Mouse (Mus musculus): ENCODE results near the gene Spr. TPM values are rescaled to one million over a fixed set of nuclear protein-coding genes. Genes with fewer than 3 reads are reported as not detected.
"Not testable (repeated sequence)": the region's sequence is repeated elsewhere in the genome, so short reads cannot be mapped to it uniquely, and the experiment has no call there.

Spr gene
- total and polyA plus RNA-seq, 3 experiments: 44.3 to 69.3 (median 64.4) TPM

DNA sequence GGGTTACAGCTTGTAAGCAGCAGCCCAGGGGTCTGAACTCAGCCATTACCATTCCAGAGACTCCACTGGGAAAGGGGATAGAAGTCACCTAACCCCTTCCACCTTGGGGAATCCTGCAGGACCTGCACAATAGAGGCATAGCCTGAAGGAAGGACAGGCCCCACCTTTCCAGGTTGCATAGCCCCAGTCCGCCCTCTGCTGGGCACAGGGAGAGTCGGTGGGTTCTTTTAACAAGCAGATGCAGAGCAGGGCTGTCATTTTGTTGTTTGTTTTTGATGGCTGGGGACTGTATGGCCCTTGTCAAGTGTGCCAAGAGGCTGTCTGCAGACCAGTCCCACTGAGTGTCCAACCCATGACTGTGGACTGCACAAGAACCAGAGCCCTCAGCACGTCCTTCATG, 4.8 kb downstream of the Spr start:
- H3K4me2 ChIP-seq (ENCODE audit: insufficient read depth, low read depth, poor library complexity, severe bottlenecking); H3K9ac ChIP-seq (ENCODE audit: insufficient read depth, low read depth); H3K9me3 ChIP-seq (replicated peaks; ENCODE audit: low read length); H3K27ac ChIP-seq (ENCODE audit: insufficient read depth, low read depth); dilution Hi-C loops (cut with MboI; ENCODE audit: extremely low pct_ligation_motif_present, extremely low pct_unique_long_range_greater_than_20kb, low sequenced_read_pairs); H3K4me1 ChIP-seq (ENCODE audit: control insufficient read depth in 1 of 2, insufficient read depth in 2 of 2); H3K4me3 ChIP-seq (replicated peaks in 1 of 3; ENCODE audit: low read depth in 2 of 3, low read length in 2 of 3, poor library complexity in 1 of 3); in situ Hi-C loops (cut with MboI; ENCODE audit: low pct_ligation_motif_present, low pct_unique_long_range_greater_than_20kb, low sequenced_read_pairs); H3K27me3 ChIP-seq (replicated peaks); H3K79me2 ChIP-seq (replicated peaks; ENCODE audit: control insufficient read depth, extremely low read depth, insufficient read depth, poor library complexity, severe bottlenecking): not testable (repeated sequence)
- TF ChIP-seq RAD21 (IDR thresholded peaks at IDR 0.05; ENCODE audit: low read depth, low read length): peak; percentile 8
- peak in 1 of 2 experiments; percentile 54; a peak in 3 of 4 replicates for TF ChIP-seq CTCF (conservative IDR thresholded peaks at IDR 0.05 in 1 of 2, IDR thresholded peaks at IDR 0.05 in 1 of 2; ENCODE audit: low read depth in 2 of 2, low read length in 2 of 2)
- peak; percentile 34; the same call in 1 of the 2 replicates for TF ChIP-seq SMC3 (IDR thresholded peaks at IDR 0.05; ENCODE audit: low read depth, low read length)
- H3K36me3 ChIP-seq (replicated peaks in 1 of 2; ENCODE audit: control insufficient read depth in 1 of 2, insufficient read depth in 1 of 2, low read length in 1 of 2): peaks cover 7 to 22% of the 10 kb centered on the region in 2 experiments
- peak; percentile 27 for DNase-seq (ENCODE audit: extremely low read depth)

- H3K27me3 ChIP-seq (replicated peaks); dilution Hi-C loops (cut with MboI; ENCODE audit: extremely low pct_ligation_motif_present, extremely low pct_unique_long_range_greater_than_20kb, low sequenced_read_pairs); H3K4me2 ChIP-seq (ENCODE audit: insufficient read depth, low read depth, poor library complexity, severe bottlenecking); H3K9ac ChIP-seq (ENCODE audit: insufficient read depth, low read depth); H3K27ac ChIP-seq (ENCODE audit: insufficient read depth, low read depth); H3K4me1 ChIP-seq (ENCODE audit: control insufficient read depth in 1 of 2, insufficient read depth in 2 of 2); H3K4me3 ChIP-seq (replicated peaks in 1 of 3; ENCODE audit: low read depth in 2 of 3, low read length in 2 of 3, poor library complexity in 1 of 3); H3K9me3 ChIP-seq (replicated peaks; ENCODE audit: low read length); DNase-seq (ENCODE audit: extremely low read depth); in situ Hi-C loops (cut with MboI; ENCODE audit: low pct_ligation_motif_present, low pct_unique_long_range_greater_than_20kb, low sequenced_read_pairs); H3K79me2 ChIP-seq (replicated peaks; ENCODE audit: control insufficient read depth, extremely low read depth, insufficient read depth, poor library complexity, severe bottlenecking): not testable (repeated sequence)
- H3K36me3 ChIP-seq (replicated peaks in 1 of 2; ENCODE audit: control insufficient read depth in 1 of 2, insufficient read depth in 1 of 2, low read length in 1 of 2): peaks cover 7 to 22% of the 10 kb centered on the region in 2 experiments
Measured at GRCm38 (mm10) chr6:85132237-85132636, 5.3 kb downstream of the Spr start.

DNA sequence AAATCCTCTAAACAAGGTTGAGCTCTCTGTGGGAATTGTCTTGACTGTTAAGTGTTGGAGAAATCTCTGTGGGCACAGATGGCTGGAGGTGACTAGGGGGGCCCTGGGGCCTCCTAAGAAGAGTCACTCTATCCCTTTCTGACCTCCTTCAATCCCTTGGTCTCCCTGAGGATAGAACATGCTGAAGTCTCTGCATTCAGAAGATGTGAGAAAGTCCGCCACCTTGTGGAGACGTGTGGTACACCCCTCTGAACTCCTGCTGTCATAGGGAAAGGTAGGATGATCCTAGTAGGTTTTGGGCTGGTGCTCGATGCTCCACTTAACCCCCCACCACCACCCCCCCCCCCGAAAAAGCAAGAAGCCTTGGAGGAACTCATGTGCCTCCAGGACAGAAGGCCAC, 5.9 kb downstream of the Spr start:
- in situ Hi-C loops (cut with MboI; ENCODE audit: low pct_ligation_motif_present, low pct_unique_long_range_greater_than_20kb, low sequenced_read_pairs): no loop called here
- peak; percentile 65 for DNase-seq (ENCODE audit: extremely low read depth)
- peaks cover 7 to 22% of the 10 kb centered on the region in 2 experiments for H3K36me3 ChIP-seq (replicated peaks in 1 of 2; ENCODE audit: control insufficient read depth in 1 of 2, insufficient read depth in 1 of 2, low read length in 1 of 2)
- H3K4me3 ChIP-seq (replicated peaks in 1 of 3; ENCODE audit: low read depth in 2 of 3, low read length in 2 of 3, poor library complexity in 1 of 3): no peak overlapping the region
- no peaks in the 10 kb centered on the region for H3K79me2 ChIP-seq (replicated peaks; ENCODE audit: control insufficient read depth, extremely low read depth, insufficient read depth, poor library complexity, severe bottlenecking)
- H3K9me3 ChIP-seq (replicated peaks; ENCODE audit: low read length): no peaks in the 10 kb centered on the region
- peaks cover 2% of the 10 kb centered on the region in 2 experiments; a peak in 2 of 4 replicates for H3K4me1 ChIP-seq (ENCODE audit: control insufficient read depth in 1 of 2, insufficient read depth in 2 of 2)
- peaks cover 1% of the 10 kb centered on the region for H3K27me3 ChIP-seq (replicated peaks)
- H3K4me2 ChIP-seq (ENCODE audit: insufficient read depth, low read depth, poor library complexity, severe bottlenecking): no peak overlapping the region
- no peak for TF ChIP-seq ELF1 (IDR thresholded peaks at IDR 0.05; ENCODE audit: low read depth, low read length)
- TF ChIP-seq SMC3 (IDR thresholded peaks at IDR 0.05; ENCODE audit: low read depth, low read length): peak; percentile 64
- TF ChIP-seq USF2 (conservative IDR thresholded peaks at IDR 0.05; ENCODE audit: low read depth, low read length): no peak
- peak; percentile 54 to 77 for TF ChIP-seq CTCF (conservative IDR thresholded peaks at IDR 0.05 in 1 of 2, IDR thresholded peaks at IDR 0.05 in 1 of 2; ENCODE audit: low read depth in 2 of 2, low read length in 2 of 2)
- TF ChIP-seq PAX5 (IDR thresholded peaks at IDR 0.05; ENCODE audit: low read length): no peak
- TF ChIP-seq MAFK (IDR thresholded peaks at IDR 0.05; ENCODE audit: insufficient replicate concordance, low read length): no peak
- no peak for TF ChIP-seq MXI1 (IDR thresholded peaks at IDR 0.05; ENCODE audit: low read depth, low read length)
- TF ChIP-seq ZNF384 (IDR thresholded peaks at IDR 0.05; ENCODE audit: low read depth, low read length): no peak
- no peak for TF ChIP-seq SIN3A (IDR thresholded peaks at IDR 0.05; ENCODE audit: low read length)
- TF ChIP-seq E2F4 (IDR thresholded peaks at IDR 0.05; ENCODE audit: insufficient replicate concordance, low read depth, low read length): no peak
- TF ChIP-seq RAD21 (IDR thresholded peaks at IDR 0.05; ENCODE audit: low read depth, low read length): peak; percentile 38
- dilution Hi-C loops (cut with MboI; ENCODE audit: extremely low pct_ligation_motif_present, extremely low pct_unique_long_range_greater_than_20kb, low sequenced_read_pairs): no loop called here
- no peak overlapping the region for H3K9ac ChIP-seq (ENCODE audit: insufficient read depth, low read depth)
- H3K27ac ChIP-seq (ENCODE audit: insufficient read depth, low read depth): no peak overlapping the region

Data from CH12.LX (cell line).